Mouse (Mus musculus): Measurements from ENCODE around the gene Olfr332. TPM values are rescaled to one million over a fixed set of nuclear protein-coding genes. Genes with fewer than 3 reads are reported as not detected.

Olfr332 gene
- polyA plus RNA-seq, 1 experiment, result not detected

DNA sequence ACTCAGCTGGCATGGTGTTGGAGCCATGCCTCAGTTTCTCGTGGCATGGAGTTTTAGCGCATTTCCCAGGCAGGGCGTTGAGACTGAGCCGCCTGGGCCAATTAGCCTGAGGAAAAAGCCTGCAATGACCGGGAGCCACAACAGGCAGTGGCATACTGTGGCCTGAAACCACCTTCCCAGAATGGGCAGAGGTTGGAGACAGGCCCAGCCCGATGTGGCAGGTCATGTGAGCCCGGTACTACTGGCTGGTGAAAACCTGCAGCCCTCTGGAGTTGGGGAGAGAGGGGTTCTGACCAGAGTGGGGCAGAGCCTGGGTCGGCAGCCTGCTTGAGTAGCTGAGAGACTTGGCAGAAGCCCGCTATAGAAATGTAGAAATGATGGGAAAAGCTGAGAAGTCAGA, 6.4 kb upstream of the Olfr332 start:
- TF ChIP-seq MYOG (IDR thresholded peaks at IDR 0.05; ENCODE audit: control insufficient read depth, extremely low read depth, insufficient read length) (no peak), CTCF (IDR thresholded peaks at IDR 0.05; ENCODE audit: control insufficient read depth, insufficient read depth, insufficient read length) (no peak)
- H3K79me3 ChIP-seq (ENCODE audit: low read depth), result no peaks in the 10 kb centered on the region
- no peaks in the 10 kb centered on the region for H3K36me3 ChIP-seq (ENCODE audit: control insufficient read depth, insufficient read depth)
- H3ac ChIP-seq (ENCODE audit: control insufficient read depth, insufficient read length, low read depth), result no peak overlapping the region
- H3K27me3 ChIP-seq (ENCODE audit: control insufficient read depth, insufficient read depth, insufficient read length), result no peaks in the 10 kb centered on the region
- no peak overlapping the region for H3K4me3 ChIP-seq (ENCODE audit: insufficient read depth, poor library complexity, severe bottlenecking)
- H3K79me2 ChIP-seq (ENCODE audit: control insufficient read depth, insufficient read depth), result no peaks in the 10 kb centered on the region

DNA sequence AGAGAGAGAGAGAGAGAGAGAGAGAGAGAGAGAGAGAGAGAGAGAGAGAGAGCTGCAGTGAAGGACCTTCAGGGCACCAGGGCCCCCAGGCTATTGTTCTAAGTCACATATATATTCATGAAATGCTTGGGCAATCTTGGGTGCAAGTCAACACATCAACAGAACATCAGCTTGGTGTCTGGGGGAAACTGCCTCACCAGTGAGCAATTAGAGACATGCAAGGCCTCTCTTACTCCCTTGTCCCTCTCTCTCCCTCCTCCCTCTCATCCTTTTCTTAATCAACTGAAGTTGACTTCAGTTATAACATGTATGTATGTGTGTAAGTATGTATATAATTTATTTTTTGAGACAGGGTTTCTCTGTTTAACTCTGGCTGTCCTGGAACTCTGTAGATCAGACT, 30.2 kb downstream of the Olfr332 start, which contains the start of gene Olfr30:
Olfr30 (minus strand) TSS at position 101 of the 400 bp plus-strand sequence.
- no peaks in the 10 kb centered on the region for H3K79me2 ChIP-seq (ENCODE audit: control insufficient read depth, insufficient read depth)
- H3ac ChIP-seq (ENCODE audit: control insufficient read depth, insufficient read length, low read depth), result no peak within 1 kb of the TSS
- peaks cover 4% of the 10 kb centered on the region for H3K27me3 ChIP-seq (ENCODE audit: control insufficient read depth, insufficient read depth, insufficient read length)
- TF ChIP-seq CTCF (IDR thresholded peaks at IDR 0.05; ENCODE audit: control insufficient read depth, insufficient read depth, insufficient read length) (no peak), FOSL1 (IDR thresholded peaks at IDR 0.05; ENCODE audit: insufficient read depth, low read length, poor library complexity, severe bottlenecking) (no peak), USF1 (IDR thresholded peaks at IDR 0.05; ENCODE audit: low read depth) (no peak), CEBPB (IDR thresholded peaks at IDR 0.05; ENCODE audit: low read depth) (no peak), MYOD1 (IDR thresholded peaks at IDR 0.05; ENCODE audit: control insufficient read depth, insufficient read length, low read depth) (no peak), MAX (IDR thresholded peaks at IDR 0.05) (no peak), MYOG (IDR thresholded peaks at IDR 0.05; ENCODE audit: control insufficient read depth, extremely low read depth, insufficient read length) (no peak)
- no peaks in the 10 kb centered on the region for H3K36me3 ChIP-seq (ENCODE audit: control insufficient read depth, insufficient read depth)
- no peak within 1 kb of the TSS for H3K4me3 ChIP-seq (ENCODE audit: insufficient read depth, poor library complexity, severe bottlenecking)
- no peaks in the 10 kb centered on the region for H3K79me3 ChIP-seq (ENCODE audit: low read depth)

DNA sequence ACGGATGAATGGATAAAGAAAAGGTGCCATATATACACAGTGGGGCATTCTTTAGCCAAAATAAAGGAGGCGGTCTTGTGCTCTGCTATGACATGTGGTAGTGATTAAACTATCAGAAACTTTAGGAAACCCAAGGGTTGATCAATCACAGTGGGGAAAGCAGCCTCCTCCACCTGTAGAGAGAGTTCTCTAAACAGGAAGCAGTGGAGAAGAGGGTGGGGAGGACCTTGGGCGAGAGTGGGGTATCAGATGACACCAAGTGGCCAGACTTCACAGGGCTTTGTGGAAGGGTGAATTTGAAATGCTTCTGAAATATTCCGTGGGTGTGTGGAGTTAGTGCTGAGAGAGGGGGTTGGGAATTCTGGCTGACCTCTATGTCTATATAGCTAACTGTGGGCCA, 38.8 kb downstream of the Olfr332 start:
- TF ChIP-seq MYOG (IDR thresholded peaks at IDR 0.05; ENCODE audit: control insufficient read depth, extremely low read depth, insufficient read length) (no peak), CTCF (IDR thresholded peaks at IDR 0.05; ENCODE audit: control insufficient read depth, insufficient read depth, insufficient read length) (no peak), CEBPB (IDR thresholded peaks at IDR 0.05; ENCODE audit: low read depth) (no peak), FOSL1 (IDR thresholded peaks at IDR 0.05; ENCODE audit: insufficient read depth, low read length, poor library complexity, severe bottlenecking) (no peak)
- no peaks in the 10 kb centered on the region for H3K27me3 ChIP-seq (ENCODE audit: control insufficient read depth, insufficient read depth, insufficient read length)
- H3K4me3 ChIP-seq (ENCODE audit: insufficient read depth, poor library complexity, severe bottlenecking), result no peak overlapping the region
- no peak overlapping the region for H3ac ChIP-seq (ENCODE audit: control insufficient read depth, insufficient read length, low read depth)
- no peaks in the 10 kb centered on the region for H3K79me3 ChIP-seq (ENCODE audit: low read depth)
- H3K36me3 ChIP-seq (ENCODE audit: control insufficient read depth, insufficient read depth), result no peaks in the 10 kb centered on the region
- no peaks in the 10 kb centered on the region for H3K79me2 ChIP-seq (ENCODE audit: control insufficient read depth, insufficient read depth)

DNA sequence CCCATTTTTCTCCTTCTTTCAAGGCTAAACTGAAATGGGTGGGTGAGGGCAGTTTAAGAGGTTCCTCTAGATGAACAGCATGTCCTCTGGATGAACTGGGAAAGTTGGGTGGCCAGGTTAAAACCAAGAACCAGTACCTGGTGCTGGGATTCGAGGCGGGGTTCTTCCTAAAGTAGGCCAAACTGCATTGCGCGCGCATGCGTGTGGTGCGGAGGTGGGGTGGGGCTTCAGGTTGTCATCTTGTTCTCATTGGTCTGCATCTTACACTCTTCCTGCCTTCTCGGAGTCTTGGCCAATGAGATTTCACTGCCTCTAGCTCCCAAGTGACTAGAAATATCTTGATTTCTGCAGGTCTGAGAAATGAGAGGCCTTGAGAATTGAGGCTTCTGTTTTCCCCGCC, 39.6 kb downstream of the Olfr332 start, which contains the start of gene Lypd9:
Lypd9 (minus strand) TSS at position 165 of the 400 bp plus-strand sequence.
- TF ChIP-seq MAX (IDR thresholded peaks at IDR 0.05) (no peak), CEBPB (IDR thresholded peaks at IDR 0.05; ENCODE audit: low read depth) (no peak), MYOG (IDR thresholded peaks at IDR 0.05; ENCODE audit: control insufficient read depth, extremely low read depth, insufficient read length) (no peak), MYOD1 (IDR thresholded peaks at IDR 0.05; ENCODE audit: control insufficient read depth, insufficient read length, low read depth) (no peak), CTCF (IDR thresholded peaks at IDR 0.05; ENCODE audit: control insufficient read depth, insufficient read depth, insufficient read length) (no peak), FOSL1 (IDR thresholded peaks at IDR 0.05; ENCODE audit: insufficient read depth, low read length, poor library complexity, severe bottlenecking) (no peak), USF1 (IDR thresholded peaks at IDR 0.05; ENCODE audit: low read depth) (no peak)
- no peaks in the 10 kb centered on the region for H3K79me3 ChIP-seq (ENCODE audit: low read depth)
- no peaks in the 10 kb centered on the region for H3K79me2 ChIP-seq (ENCODE audit: control insufficient read depth, insufficient read depth)
- no peak within 1 kb of the TSS for H3ac ChIP-seq (ENCODE audit: control insufficient read depth, insufficient read length, low read depth)
- no peaks in the 10 kb centered on the region for H3K36me3 ChIP-seq (ENCODE audit: control insufficient read depth, insufficient read depth)
- H3K27me3 ChIP-seq (ENCODE audit: control insufficient read depth, insufficient read depth, insufficient read length), result no peaks in the 10 kb centered on the region
- H3K4me3 ChIP-seq (ENCODE audit: insufficient read depth, poor library complexity, severe bottlenecking), result no peak within 1 kb of the TSS

Other genes with a start within 250 kb of the Olfr332 start
- 0.01 TPM for gene 4930438A08Rik, start 217.8 kb downstream of the Olfr332 start, polyA plus RNA-seq (2012; fragmentation: generic; extraction: Trizol)
- gene Zfp692, start 185.5 kb downstream of the Olfr332 start, polyA plus RNA-seq (2012; fragmentation: generic; extraction: Trizol), result 6.8 TPM
- gene Zfp672, start 162.2 kb downstream of the Olfr332 start, polyA plus RNA-seq (2012; fragmentation: generic; extraction: Trizol), result 12.5 TPM
- gene Sh3bp5l, start 161.8 kb downstream of the Olfr332 start, polyA plus RNA-seq (2012; fragmentation: generic; extraction: Trizol), result 30.8 TPM
- not detected for gene Lypd8, start 113.5 kb downstream of the Olfr332 start, polyA plus RNA-seq (2012; fragmentation: generic; extraction: Trizol)
- gene 1810065E05Rik, start 71.4 kb downstream of the Olfr332 start, polyA plus RNA-seq (2012; fragmentation: generic; extraction: Trizol), result not detected
- gene Gm12253, start 60.0 kb downstream of the Olfr332 start, polyA plus RNA-seq (2012; fragmentation: generic; extraction: Trizol), result not detected
- gene Lypd9, start 39.6 kb downstream of the Olfr332 start, polyA plus RNA-seq (2012; fragmentation: generic; extraction: Trizol), result not detected
- gene Olfr30, start 30.3 kb downstream of the Olfr332 start, polyA plus RNA-seq (2012; fragmentation: generic; extraction: Trizol), result not detected
- gene Olfr331, start 10.0 kb upstream of the Olfr332 start, polyA plus RNA-seq (2012; fragmentation: generic; extraction: Trizol), result not detected
- gene Olfr330, start 42.3 kb upstream of the Olfr332 start, polyA plus RNA-seq (2012; fragmentation: generic; extraction: Trizol), result not detected
- not detected for gene Olfr329-ps, start 53.9 kb upstream of the Olfr332 start, polyA plus RNA-seq (2012; fragmentation: generic; extraction: Trizol)
- not detected for gene Olfr328, start 63.1 kb upstream of the Olfr332 start, polyA plus RNA-seq (2012; fragmentation: generic; extraction: Trizol)
- gene Olfr224, start 78.0 kb upstream of the Olfr332 start, polyA plus RNA-seq (2012; fragmentation: generic; extraction: Trizol), result not detected
- gene Olfr325, start 85.2 kb upstream of the Olfr332 start, polyA plus RNA-seq (2012; fragmentation: generic; extraction: Trizol), result not detected
- not detected for gene Olfr324, start 102.6 kb upstream of the Olfr332 start, polyA plus RNA-seq (2012; fragmentation: generic; extraction: Trizol)
- not detected for gene 2210407C18Rik, start 123.5 kb upstream of the Olfr332 start, polyA plus RNA-seq (2012; fragmentation: generic; extraction: Trizol)
- gene Olfr323, start 137.9 kb upstream of the Olfr332 start, polyA plus RNA-seq (2012; fragmentation: generic; extraction: Trizol), result not detected
- not detected for gene Trim58, start 147.9 kb upstream of the Olfr332 start, polyA plus RNA-seq (2012; fragmentation: generic; extraction: Trizol)
- not detected for gene Olfr322, start 166.2 kb upstream of the Olfr332 start, polyA plus RNA-seq (2012; fragmentation: generic; extraction: Trizol)
- gene Olfr320, start 188.5 kb upstream of the Olfr332 start, polyA plus RNA-seq (2012; fragmentation: generic; extraction: Trizol), result not detected
- gene Olfr319, start 206.6 kb upstream of the Olfr332 start, polyA plus RNA-seq (2012; fragmentation: generic; extraction: Trizol), result not detected
- not detected for gene Olfr318, start 231.5 kb upstream of the Olfr332 start, polyA plus RNA-seq (2012; fragmentation: generic; extraction: Trizol)
- gene Olfr317, start 246.7 kb upstream of the Olfr332 start, polyA plus RNA-seq (2012; fragmentation: generic; extraction: Trizol), result not detected

Measured in C2C12 (cell line).